Mouse (Mus musculus) adipocyte (in vitro differentiated cells): ENCODE data around the gene Ccdc163.
A peak's percentile ranks its signal among the peaks of the same experiment; 100 is the strongest.

Experiments
- DNase-seq: peaks from one replicate; pipeline ENCODE4 v3.0.0-alpha.2; 2016; ENCODE audit warnings: low spot score

Ccdc163 gene

GRCm38 (mm10) chr4:116780541-116780940 lies 72.2 kb downstream of the Ccdc163 start:
- DNase-seq: no peak

- DNase-seq: no peak
These were observed 73.1 kb downstream of the Ccdc163 start for GRCm38 (mm10) chr4:116781366-116781765.

- DNase-seq: no peak
These were observed 73.9 kb downstream of the Ccdc163 start for GRCm38 (mm10) chr4:116782171-116782570.

GRCm38 (mm10) chr4:116786587-116786986 lies 78.3 kb downstream of the Ccdc163 start:
- DNase-seq: no peak

- peak; percentile 46 for DNase-seq
These were observed 79.9 kb downstream of the Ccdc163 start for GRCm38 (mm10) chr4:116787985-116788760.

GRCm38 (mm10) chr4:116788956-116789355 lies 80.6 kb downstream of the Ccdc163 start:
- peak; percentile 89 for DNase-seq

GRCm38 (mm10) chr4:116792453-116792852 lies 84.1 kb downstream of the Ccdc163 start:
- no peak for DNase-seq

GRCm38 (mm10) chr4:116794273-116794672 lies 86.0 kb downstream of the Ccdc163 start:
- peak; percentile 55 for DNase-seq

- peak; percentile 22 for DNase-seq
These were observed 88.3 kb downstream of the Ccdc163 start for GRCm38 (mm10) chr4:116796442-116797110.

GRCm38 (mm10) chr4:116799901-116800300 lies 91.6 kb downstream of the Ccdc163 start:
- no peak for DNase-seq
